22 mouse cellular contexts compared by ENCODE assay signal in the genomic region with DNA sequence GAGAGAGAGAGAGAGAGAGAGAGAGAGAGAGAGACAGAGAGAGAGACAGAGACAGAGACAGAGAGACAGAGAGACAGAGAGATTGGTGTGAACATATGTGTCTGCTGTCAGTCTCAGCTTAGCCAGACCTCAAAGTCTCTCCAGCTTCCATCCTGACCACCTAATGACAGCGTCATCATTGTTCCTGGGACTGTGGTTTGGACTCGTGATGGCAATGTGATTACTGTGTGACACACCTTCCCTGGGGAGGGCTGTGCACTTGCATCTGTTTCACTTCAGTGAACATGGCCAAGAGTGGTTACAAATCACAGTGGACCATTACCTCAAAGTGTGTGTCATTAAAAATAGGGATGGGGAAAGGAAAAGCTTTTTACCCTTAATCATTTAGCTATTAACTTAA.
DNase-seq lines count a peak whose midpoint lies in the region; ATAC-seq and TF ChIP-seq lines count a peak whose summit lies in the region.
"Had no signal": no experiment of that assay in that cellular context is flagged by ENCODE, and none has a peak within 500 bp of the region (broad histone marks: within the 10 kb centered on the region; RNA-seq: fewer than 3 reads in every experiment).

No protein-coding gene starts in this region.

- in situ Hi-C loops in CH12.LX (cut with MboI; ENCODE audit: low pct_ligation_motif_present, low pct_unique_long_range_greater_than_20kb, low sequenced_read_pairs): no loop called here

- no peak for TF ChIP-seq RAD21 in CH12.LX (IDR thresholded peaks at IDR 0.05; ENCODE audit: low read depth, low read length)

- H3K4me3 ChIP-seq in kidney, embryonic 16.5 days (ENCODE audit: low read length): no peak overlapping the region
- H3K4me3 ChIP-seq in CH12.LX (replicated peaks in 1 of 3; ENCODE audit: low read depth in 2 of 3, low read length in 2 of 3, poor library complexity in 1 of 3): no peak overlapping the region
- H3K4me3 ChIP-seq in heart, embryonic 11.5 days (ENCODE audit: low read depth, low read length): no peak overlapping the region
- H3K4me3 ChIP-seq in heart, postnatal 0 days (ENCODE audit: low read depth, low read length): no peak overlapping the region
- no peak overlapping the region for H3K4me3 ChIP-seq in thymus, adult 2 months (ENCODE audit: control insufficient read depth, insufficient read depth, low read length)
- H3K4me3 ChIP-seq: hindbrain, embryonic 12.5 days had no signal

- DNase-seq in kidney, adult 9 months: no peak
- peak; percentile 21 for DNase-seq in CH12.LX (ENCODE audit: extremely low read depth)
- no peak for DNase-seq in heart, postnatal 0 days (ENCODE audit: low spot score)
- no peak for DNase-seq in thymus, postnatal 10 days (ENCODE audit: low spot score in 2 of 2)
- no peak for DNase-seq in thymus, adult 2 months
- no peak for DNase-seq in cerebellum, adult 18-20 months
- DNase-seq: adrenal gland, adult 8-10 months; cerebellum, adult 11-12 months; cerebellum, postnatal 25 days; gastrocnemius, postnatal 25 days; kidney, adult 11 months; kidney, postnatal 14 days; lung, postnatal 10 days; right cerebral cortex, postnatal 14 days; thymus, postnatal 25 days had no signal

- 42% methylated on average over 2 of the region's 2 CpGs for WGBS in kidney, embryonic 16.5 days
- WGBS in heart, embryonic 11.5 days (ENCODE audit: insufficient replicate concordance): 24% methylated on average over 2 of the region's 2 CpGs
- 23% methylated on average over 2 of the region's 2 CpGs for WGBS in heart, postnatal 0 days
- WGBS in thymus, adult 2 months: 62% methylated on average over 2 of the region's 2 CpGs

- no peak for TF ChIP-seq CTCF in CH12.LX (conservative IDR thresholded peaks at IDR 0.05 in 1 of 2, IDR thresholded peaks at IDR 0.05 in 1 of 2; ENCODE audit: low read depth in 2 of 2, low read length in 2 of 2)
- no peak for TF ChIP-seq CTCF in heart, postnatal 0 days (IDR thresholded peaks at IDR 0.05; ENCODE audit: low read depth)
- no peak for TF ChIP-seq CTCF in thymus, adult 2 months (IDR thresholded peaks at IDR 0.05; ENCODE audit: borderline replicate concordance, control insufficient read depth, extremely low read depth, insufficient read depth, low read length, poor library complexity)

- no peak overlapping the region for H3K4me2 ChIP-seq in kidney, embryonic 16.5 days (replicated peaks; ENCODE audit: low read depth, low read length)
- no peak overlapping the region for H3K4me2 ChIP-seq in CH12.LX (ENCODE audit: insufficient read depth, low read depth, poor library complexity, severe bottlenecking)
- no peak overlapping the region for H3K4me2 ChIP-seq in heart, embryonic 11.5 days
- no peak overlapping the region for H3K4me2 ChIP-seq in heart, postnatal 0 days (ENCODE audit: low read depth, low read length)
- H3K4me2 ChIP-seq: hindbrain, embryonic 12.5 days; midbrain, embryonic 11.5 days had no signal

- H3K9ac ChIP-seq in kidney, embryonic 16.5 days (replicated peaks; ENCODE audit: low read length): no peak overlapping the region
- no peak overlapping the region for H3K9ac ChIP-seq in CH12.LX (ENCODE audit: insufficient read depth, low read depth)
- H3K9ac ChIP-seq in heart, embryonic 11.5 days (ENCODE audit: low read depth, low read length): no peak overlapping the region
- no peak overlapping the region for H3K9ac ChIP-seq in heart, postnatal 0 days (replicated peaks; ENCODE audit: low read depth, low read length)
- H3K9ac ChIP-seq: hindbrain, embryonic 12.5 days had no signal

- no peak for TF ChIP-seq POLR2A in CH12.LX (IDR thresholded peaks at IDR 0.05; ENCODE audit: low read depth, low read length)
- no peak for TF ChIP-seq POLR2A in thymus, adult 2 months (IDR thresholded peaks at IDR 0.05; ENCODE audit: control insufficient read depth, extremely low read depth, insufficient read depth, low read length, poor library complexity)

- no peak overlapping the region for H3K27ac ChIP-seq in kidney, embryonic 16.5 days (ENCODE audit: low read length)
- H3K27ac ChIP-seq in CH12.LX (ENCODE audit: insufficient read depth, low read depth): no peak overlapping the region
- no peak overlapping the region for H3K27ac ChIP-seq in heart, embryonic 11.5 days (ENCODE audit: low read depth, low read length)
- H3K27ac ChIP-seq in heart, postnatal 0 days (ENCODE audit: low read depth): peak overlapping the region; percentile 64
- H3K27ac ChIP-seq in thymus, adult 2 months (ENCODE audit: control insufficient read depth, insufficient read depth, low read length): no peak overlapping the region
- H3K27ac ChIP-seq: hindbrain, embryonic 12.5 days had no signal

- no peaks in the 10 kb centered on the region for H3K9me3 ChIP-seq in kidney, embryonic 16.5 days (ENCODE audit: low read length)
- no peaks in the 10 kb centered on the region for H3K9me3 ChIP-seq in CH12.LX (replicated peaks; ENCODE audit: low read length)
- H3K9me3 ChIP-seq in heart, embryonic 11.5 days (replicated peaks; ENCODE audit: control insufficient read depth, low read length): no peaks in the 10 kb centered on the region
- no peaks in the 10 kb centered on the region for H3K9me3 ChIP-seq in heart, postnatal 0 days (replicated peaks; ENCODE audit: control insufficient read depth, low read length)
- H3K9me3 ChIP-seq: hindbrain, embryonic 12.5 days had no signal

- no peaks in the 10 kb centered on the region for H3K79me2 ChIP-seq in CH12.LX (replicated peaks; ENCODE audit: control insufficient read depth, extremely low read depth, insufficient read depth, poor library complexity, severe bottlenecking)

- no peaks in the 10 kb centered on the region for H3K27me3 ChIP-seq in kidney, embryonic 16.5 days (ENCODE audit: insufficient read depth, low read length)
- H3K27me3 ChIP-seq in CH12.LX (replicated peaks): no peaks in the 10 kb centered on the region
- H3K27me3 ChIP-seq in heart, embryonic 11.5 days (ENCODE audit: control insufficient read depth, insufficient read depth, low read length): no peaks in the 10 kb centered on the region
- no peaks in the 10 kb centered on the region for H3K27me3 ChIP-seq in heart, postnatal 0 days (ENCODE audit: control insufficient read depth, insufficient read depth, low read length)
- H3K27me3 ChIP-seq in thymus, adult 2 months (ENCODE audit: control insufficient read depth, insufficient read depth, low read length): no peaks in the 10 kb centered on the region
- H3K27me3 ChIP-seq: hindbrain, embryonic 12.5 days had no signal

- peak; percentile 57; the same call in 1 of the 2 replicates for ATAC-seq in kidney, embryonic 16.5 days (ENCODE audit: low FRiP score, low TSS enrichment)
- ATAC-seq in heart, embryonic 11.5 days (replicated peaks; ENCODE audit: insufficient number of reproducible peaks, low FRiP score, low TSS enrichment): peak; percentile 59; the same call in 1 of the 2 replicates
- ATAC-seq in heart, postnatal 0 days (ENCODE audit: insufficient read depth, low read depth): peak; percentile 69; the same call in 1 of the 2 replicates
- ATAC-seq: activated CD4-positive, CD25-positive, alpha-beta regulatory T cell, adult 4 months; CD4-positive, CD25-positive, alpha-beta regulatory T cell, adult 4 months; forebrain, embryonic 16.5 days had no signal

- H3K36me3 ChIP-seq in kidney, embryonic 16.5 days (ENCODE audit: insufficient read depth, low read length): no peaks in the 10 kb centered on the region
- H3K36me3 ChIP-seq in CH12.LX (replicated peaks in 1 of 2; ENCODE audit: control insufficient read depth in 1 of 2, insufficient read depth in 1 of 2, low read length in 1 of 2): no peaks in the 10 kb centered on the region
- no peaks in the 10 kb centered on the region for H3K36me3 ChIP-seq in heart, embryonic 11.5 days (ENCODE audit: control insufficient read depth, insufficient read depth, low read length)
- no peaks in the 10 kb centered on the region for H3K36me3 ChIP-seq in heart, postnatal 0 days (replicated peaks; ENCODE audit: control insufficient read depth, insufficient read depth, low read length)
- no peaks in the 10 kb centered on the region for H3K36me3 ChIP-seq in thymus, adult 2 months (ENCODE audit: control insufficient read depth, insufficient read depth, low read length)
- H3K36me3 ChIP-seq: hindbrain, embryonic 12.5 days had no signal

- dilution Hi-C loops in CH12.LX (cut with MboI; ENCODE audit: extremely low pct_ligation_motif_present, extremely low pct_unique_long_range_greater_than_20kb, low sequenced_read_pairs): no loop called here

- TF ChIP-seq EP300 in CH12.LX (IDR thresholded peaks at IDR 0.05; ENCODE audit: low read length): no peak
- TF ChIP-seq EP300 in heart, postnatal 0 days (IDR thresholded peaks at IDR 0.05; ENCODE audit: low read depth): peak; percentile 16; the same call in 1 of the 2 replicates

- H3K4me1 ChIP-seq in kidney, embryonic 16.5 days (ENCODE audit: insufficient read depth, low read length): 0 out of 2 replicates have a peak, but pooled peaks cover 2% of the 10 kb centered on the region
- peaks cover 0 to 3% of the 10 kb centered on the region in 2 experiments; a peak in 2 of 4 replicates for H3K4me1 ChIP-seq in CH12.LX (ENCODE audit: control insufficient read depth in 1 of 2, insufficient read depth in 2 of 2)
- no peaks in the 10 kb centered on the region for H3K4me1 ChIP-seq in heart, embryonic 11.5 days (ENCODE audit: control insufficient read depth, insufficient read depth, low read length)
- no peaks in the 10 kb centered on the region for H3K4me1 ChIP-seq in heart, postnatal 0 days (ENCODE audit: control insufficient read depth, insufficient read depth)
- no peaks in the 10 kb centered on the region for H3K4me1 ChIP-seq in thymus, adult 2 months (replicated peaks; ENCODE audit: control insufficient read depth, insufficient read depth, low read length)
- H3K4me1 ChIP-seq: hindbrain, embryonic 12.5 days had no signal

TF ChIP-seq in CH12.LX, 34 proteins besides CTCF, POLR2A, EP300 and RAD21:
- TF ChIP-seq CHD2 (IDR thresholded peaks at IDR 0.05; ENCODE audit: low read length): no peak
- no peak for TF ChIP-seq TBP (conservative IDR thresholded peaks at IDR 0.05; ENCODE audit: low read depth, low read length)
- TF ChIP-seq BHLHE40 (IDR thresholded peaks at IDR 0.05; ENCODE audit: low read depth, low read length): peak; percentile 46
TF ChIP-seq in CH12.LX: peak in this region for 1.
